Mouse (Mus musculus): ENCODE measurements around the gene Miga2. TPM values are rescaled to one million over a fixed set of nuclear protein-coding genes. Genes with fewer than 3 reads are reported as not detected.
A peak's percentile ranks its signal among the peaks of the same experiment; 100 is the strongest.

Miga2 gene
- polyA plus RNA-seq, 1 experiment = 6.3 TPM

- TF ChIP-seq POLR2A (IDR thresholded peaks at IDR 0.05; ENCODE audit: control insufficient read depth, low read depth, low read length) (no peak), CTCF (IDR thresholded peaks at IDR 0.05; ENCODE audit: control insufficient read depth, insufficient read depth, insufficient replicate concordance, low read depth, low read length) (no peak)
- Histone ChIP-seq H3K27ac (ENCODE audit: control insufficient read depth, insufficient read depth, low read depth, low read length) (no peak overlapping the region), H3K4me1 (ENCODE audit: control insufficient read depth, insufficient read depth, low read length) (no peaks in the 10 kb centered on the region; the same call in 1 of the 2 replicates), H3K36me3 (ENCODE audit: control insufficient read depth, insufficient read depth, low read length) (peaks cover 3% of the 10 kb centered on the region), H3K4me3 (ENCODE audit: control insufficient read depth, low read depth, low read length) (no peak overlapping the region), H3K27me3 (ENCODE audit: control insufficient read depth, insufficient read depth, low read length) (no peaks in the 10 kb centered on the region)
Observed at GRCm38 (mm10) chr2:30407778-30408177, 43.7 kb downstream of the Miga2 start.

GRCm38 (mm10) chr2:30408452-30409100, 44.5 kb downstream of the Miga2 start:
- Histone ChIP-seq H3K27ac (ENCODE audit: control insufficient read depth, insufficient read depth, low read depth, low read length) (no peak overlapping the region), H3K27me3 (ENCODE audit: control insufficient read depth, insufficient read depth, low read length) (no peaks in the 10 kb centered on the region), H3K4me1 (ENCODE audit: control insufficient read depth, insufficient read depth, low read length) (peaks cover 1% of the 10 kb centered on the region; the same call in 1 of the 2 replicates), H3K36me3 (ENCODE audit: control insufficient read depth, insufficient read depth, low read length) (peaks cover 3% of the 10 kb centered on the region), H3K4me3 (ENCODE audit: control insufficient read depth, low read depth, low read length) (no peak overlapping the region)
- TF ChIP-seq CTCF (IDR thresholded peaks at IDR 0.05; ENCODE audit: control insufficient read depth, insufficient read depth, insufficient replicate concordance, low read depth, low read length) (no peak), POLR2A (IDR thresholded peaks at IDR 0.05; ENCODE audit: control insufficient read depth, low read depth, low read length) (no peak)

- Histone ChIP-seq H3K4me3 (ENCODE audit: control insufficient read depth, low read depth, low read length) (no peak overlapping the region), H3K36me3 (ENCODE audit: control insufficient read depth, insufficient read depth, low read length) (peaks cover 3% of the 10 kb centered on the region), H3K27ac (ENCODE audit: control insufficient read depth, insufficient read depth, low read depth, low read length) (no peak overlapping the region), H3K4me1 (ENCODE audit: control insufficient read depth, insufficient read depth, low read length) (peaks cover 9% of the 10 kb centered on the region), H3K27me3 (ENCODE audit: control insufficient read depth, insufficient read depth, low read length) (no peaks in the 10 kb centered on the region)
- no peak for TF ChIP-seq POLR2A (IDR thresholded peaks at IDR 0.05; ENCODE audit: control insufficient read depth, low read depth, low read length)
- no peak for TF ChIP-seq CTCF (IDR thresholded peaks at IDR 0.05; ENCODE audit: control insufficient read depth, insufficient read depth, insufficient replicate concordance, low read depth, low read length)
Observed at GRCm38 (mm10) chr2:30409454-30410176, 45.6 kb downstream of the Miga2 start.

- Histone ChIP-seq H3K36me3 (ENCODE audit: control insufficient read depth, insufficient read depth, low read length) (peaks cover 4% of the 10 kb centered on the region), H3K27ac (ENCODE audit: control insufficient read depth, insufficient read depth, low read depth, low read length) (no peak overlapping the region), H3K4me1 (ENCODE audit: control insufficient read depth, insufficient read depth, low read length) (peaks cover 21% of the 10 kb centered on the region), H3K4me3 (ENCODE audit: control insufficient read depth, low read depth, low read length) (peak overlapping the region; percentile 96), H3K27me3 (ENCODE audit: control insufficient read depth, insufficient read depth, low read length) (no peaks in the 10 kb centered on the region)
- TF ChIP-seq POLR2A (IDR thresholded peaks at IDR 0.05; ENCODE audit: control insufficient read depth, low read depth, low read length) (no peak), CTCF (IDR thresholded peaks at IDR 0.05; ENCODE audit: control insufficient read depth, insufficient read depth, insufficient replicate concordance, low read depth, low read length) (no peak)
Observed at GRCm38 (mm10) chr2:30413038-30413973, 49.3 kb downstream of the Miga2 start.

GRCm38 (mm10) chr2:30414101-30414500, 50.1 kb downstream of the Miga2 start:
- H3K36me3 ChIP-seq (ENCODE audit: control insufficient read depth, insufficient read depth, low read length) = peaks cover 2% of the 10 kb centered on the region
- H3K4me1 ChIP-seq (ENCODE audit: control insufficient read depth, insufficient read depth, low read length) = peaks cover 22% of the 10 kb centered on the region
- H3K27me3 ChIP-seq (ENCODE audit: control insufficient read depth, insufficient read depth, low read length) = no peaks in the 10 kb centered on the region
- TF ChIP-seq POLR2A (IDR thresholded peaks at IDR 0.05; ENCODE audit: control insufficient read depth, low read depth, low read length) (no peak), CTCF (IDR thresholded peaks at IDR 0.05; ENCODE audit: control insufficient read depth, insufficient read depth, insufficient replicate concordance, low read depth, low read length) (no peak)
- no peak overlapping the region for H3K27ac ChIP-seq (ENCODE audit: control insufficient read depth, insufficient read depth, low read depth, low read length)
- H3K4me3 ChIP-seq (ENCODE audit: control insufficient read depth, low read depth, low read length) = peak overlapping the region; percentile 96

GRCm38 (mm10) chr2:30414681-30415080, 50.6 kb downstream of the Miga2 start:
- Histone ChIP-seq H3K36me3 (ENCODE audit: control insufficient read depth, insufficient read depth, low read length) (peaks cover 2% of the 10 kb centered on the region), H3K27ac (ENCODE audit: control insufficient read depth, insufficient read depth, low read depth, low read length) (peak overlapping the region; percentile 99), H3K4me1 (ENCODE audit: control insufficient read depth, insufficient read depth, low read length) (peaks cover 22% of the 10 kb centered on the region), H3K27me3 (ENCODE audit: control insufficient read depth, insufficient read depth, low read length) (no peaks in the 10 kb centered on the region), H3K4me3 (ENCODE audit: control insufficient read depth, low read depth, low read length) (peak overlapping the region; percentile 96)
- no peak for TF ChIP-seq POLR2A (IDR thresholded peaks at IDR 0.05; ENCODE audit: control insufficient read depth, low read depth, low read length)
- TF ChIP-seq CTCF (IDR thresholded peaks at IDR 0.05; ENCODE audit: control insufficient read depth, insufficient read depth, insufficient replicate concordance, low read depth, low read length) = no peak
